In genomic region chr5:24604656-24605100, GRCm38 (mm10) we compare ENCODE assay signal across 8 mouse cellular contexts. TPM values are rescaled to one million over a fixed set of nuclear protein-coding genes. Genes with fewer than 3 reads are reported as not detected.
DNase-seq lines count a peak whose midpoint lies in the region; ATAC-seq and TF ChIP-seq lines count a peak whose summit lies in the region.

No protein-coding gene starts in this region.

- 0% methylated on average over 37 of the region's 46 CpGs for WGBS in forebrain, embryonic 13.5 days
- WGBS in lung, embryonic 16.5 days: under 1% methylated on average over 46 of the region's 46 CpGs

- H3K27ac ChIP-seq in MEL (ENCODE audit: control insufficient read depth, low read depth, low read length): no peak overlapping the region
- H3K27ac ChIP-seq in forebrain, embryonic 13.5 days: peak overlapping the region; percentile 99
- H3K27ac ChIP-seq in layer of hippocampus, adult 2 months: peak overlapping the region; percentile 92
- H3K27ac ChIP-seq in lung, embryonic 16.5 days (ENCODE audit: low read length): peak overlapping the region; percentile 93

- H3K4me3 ChIP-seq in MEL (ENCODE audit: control insufficient read depth in 1 of 2, insufficient read depth in 1 of 2, low read depth in 2 of 2, low read length in 2 of 2): peak overlapping the region in 1 of 2 experiments; percentile 37; a peak in 2 of 4 replicates
- peak overlapping the region; percentile 64 for H3K4me3 ChIP-seq in forebrain, embryonic 13.5 days
- peak overlapping the region; percentile 58 for H3K4me3 ChIP-seq in layer of hippocampus, adult 2 months
- peak overlapping the region; percentile 71 for H3K4me3 ChIP-seq in lung, embryonic 16.5 days (ENCODE audit: low read length)

- TF ChIP-seq CTCF in MEL (IDR thresholded peaks at IDR 0.05 in 2 of 3, conservative IDR thresholded peaks at IDR 0.05 in 1 of 3; ENCODE audit: control insufficient read depth in 1 of 3, insufficient read depth in 1 of 3, low read depth in 2 of 3, low read length in 3 of 3, poor library complexity in 1 of 3, severe bottlenecking in 1 of 3): 0 out of 6 replicates have a peak, but pooled peaks of 1 of the 3 experiments have one; percentile 0
- peak; percentile 52 for TF ChIP-seq CTCF in layer of hippocampus, adult 2 months (conservative IDR thresholded peaks at IDR 0.05)

- no peaks in the 10 kb centered on the region for H3K36me3 ChIP-seq in MEL (ENCODE audit: control insufficient read depth in 1 of 2, insufficient read depth in 2 of 2, low read length in 2 of 2)
- no peaks in the 10 kb centered on the region for H3K36me3 ChIP-seq in forebrain, embryonic 13.5 days (ENCODE audit: poor library complexity, severe bottlenecking)
- no peaks in the 10 kb centered on the region for H3K36me3 ChIP-seq in lung, embryonic 16.5 days (ENCODE audit: control insufficient read depth, insufficient read depth, low read length)

- DNase-seq in MEL (ENCODE audit: low read depth, low spot score): no peak
- DNase-seq in heart, postnatal 14 days: peak; percentile 93
- DNase-seq in layer of hippocampus, adult 2 months (ENCODE audit: low spot score in 2 of 2): peak; percentile 73 to 78
- peak; percentile 96 for DNase-seq in retina, postnatal 1 day
- DNase-seq in thymus, postnatal 0 days (ENCODE audit: low spot score): no peak

- no peak for TF ChIP-seq POLR2A in MEL (IDR thresholded peaks at IDR 0.05; ENCODE audit: control insufficient read depth in 1 of 2, insufficient read depth in 1 of 2, low read depth in 1 of 2, low read length in 2 of 2, poor library complexity in 1 of 2)

- intact Hi-C loops in heart, postnatal 14 days (cut with DNase I): no loop called here

- ATAC-seq in cerebellum, adult (ENCODE audit: insufficient number of reproducible peaks, low FRiP score, low TSS enrichment): peak; percentile 67
- peak; percentile 71 for ATAC-seq in forebrain, embryonic 13.5 days
- ATAC-seq in lung, embryonic 16.5 days (ENCODE audit: low read depth): peak; percentile 81

- H3K9me3 ChIP-seq in MEL (replicated peaks; ENCODE audit: insufficient read depth, low read length): no peaks in the 10 kb centered on the region
- no peaks in the 10 kb centered on the region for H3K9me3 ChIP-seq in forebrain, embryonic 13.5 days (replicated peaks)
- no peaks in the 10 kb centered on the region for H3K9me3 ChIP-seq in lung, embryonic 16.5 days (ENCODE audit: control insufficient read depth, low read length)

- H3K4me1 ChIP-seq in MEL (ENCODE audit: control insufficient read depth in 1 of 2, insufficient read depth in 2 of 2, low read length in 2 of 2): peaks cover 0 to 2% of the 10 kb centered on the region in 2 experiments; a peak in 1 of 4 replicates
- H3K4me1 ChIP-seq in forebrain, embryonic 13.5 days: peaks cover 79% of the 10 kb centered on the region
- H3K4me1 ChIP-seq in lung, embryonic 16.5 days (replicated peaks; ENCODE audit: control insufficient read depth, insufficient read depth, low read length): peaks cover 41% of the 10 kb centered on the region

- H3K27me3 ChIP-seq in MEL (ENCODE audit: control insufficient read depth in 1 of 2, insufficient read depth in 2 of 2, low read length in 2 of 2): peaks cover 47 to 72% of the 10 kb centered on the region in 2 experiments
- no peaks in the 10 kb centered on the region for H3K27me3 ChIP-seq in forebrain, embryonic 13.5 days
- H3K27me3 ChIP-seq in lung, embryonic 16.5 days (ENCODE audit: control insufficient read depth, insufficient read depth, low read depth, low read length): no peaks in the 10 kb centered on the region

- H3K79me2 ChIP-seq in MEL (ENCODE audit: control insufficient read depth, insufficient read depth, low read length, poor library complexity): no peaks in the 10 kb centered on the region; the same call in 1 of the 2 replicates

- H3K4me2 ChIP-seq in forebrain, embryonic 13.5 days: peak overlapping the region; percentile 95
- peak overlapping the region; percentile 52 for H3K4me2 ChIP-seq in lung, embryonic 16.5 days (ENCODE audit: low read depth, low read length)

- peak overlapping the region; percentile 44 for H3K9ac ChIP-seq in MEL (ENCODE audit: control insufficient read depth, low read depth, low read length, poor library complexity, severe bottlenecking)
- peak overlapping the region; percentile 95 for H3K9ac ChIP-seq in forebrain, embryonic 13.5 days
- H3K9ac ChIP-seq in lung, embryonic 16.5 days (ENCODE audit: low read length): peak overlapping the region; percentile 85

- TF ChIP-seq EP300 in MEL (IDR thresholded peaks at IDR 0.05; ENCODE audit: low read depth in 1 of 2, low read length in 2 of 2): no peak

- TF ChIP-seq RAD21 in MEL (IDR thresholded peaks at IDR 0.05; ENCODE audit: low read depth, low read length): no peak

TF ChIP-seq in MEL, 35 proteins besides CTCF, POLR2A, EP300 and RAD21:
- no peak for TF ChIP-seq UBTF (IDR thresholded peaks at IDR 0.05; ENCODE audit: borderline replicate concordance, insufficient read depth, low read depth, low read length)
- TF ChIP-seq MAFK (IDR thresholded peaks at IDR 0.05; ENCODE audit: borderline replicate concordance, low read depth, low read length): no peak
- peak; percentile 39; the same call in 1 of the 2 replicates for TF ChIP-seq NRF1 (IDR thresholded peaks at IDR 0.05; ENCODE audit: insufficient read depth, low read depth, low read length, poor library complexity, severe bottlenecking)
- TF ChIP-seq POLR2AphosphoS2 (IDR thresholded peaks at IDR 0.05; ENCODE audit: low read length): no peak
- no peak for TF ChIP-seq GABPA (IDR thresholded peaks at IDR 0.05; ENCODE audit: low read depth, low read length)
- no peak for TF ChIP-seq ZNF384 (IDR thresholded peaks at IDR 0.05; ENCODE audit: low read depth, low read length)

RNA-seq across cellular contexts. Expression of gene Chpf2, which starts 18.1 kb away (rescaled TPM):
- total RNA-seq in MEL (2012; rRNA removed): 37.1 and 37.9 TPM in 2 replicates
- 10 to 100 TPM in 1 of 2 experiments, not detected in 1; 39.7 TPM for polyA plus RNA-seq in MEL (2012; ENCODE audit: insufficient read depth in 1 of 2, insufficient read length in 2 of 2, low read depth in 1 of 2, low replicate concordance in 2 of 2, missing spikeins in 1 of 2)
- polyA plus RNA-seq in forebrain, embryonic 13.5 days (2015; fragmentation: Nextera tagmentation; extraction: Ambion mirVana): 15.0 and 17.2 TPM in 2 replicates
- 10 to 100 TPM; 12.4 to 14.3 TPM for total RNA-seq in heart, postnatal 14 days (2021)
- 10 to 100 TPM; 63.6 to 66.7 TPM for total RNA-seq in layer of hippocampus, adult 2 months (2021)
- 19.4 and 20.2 TPM in 2 replicates for polyA plus RNA-seq in lung, embryonic 16.5 days (2015; fragmentation: Nextera tagmentation; extraction: Ambion mirVana)
- 16.8 and 18.5 TPM in 2 replicates for polyA plus RNA-seq in thymus, postnatal 0 days (2015; fragmentation: Nextera tagmentation; extraction: Ambion mirVana)

RNA-seq across cellular contexts. Expression of gene Smarcd3, which starts 19.5 kb away (rescaled TPM):
- 2.1 and 2.7 TPM in 2 replicates for total RNA-seq in MEL (2012; rRNA removed)
- 10 to 100 TPM in 1 of 2 experiments, not detected in 1; 16.5 TPM for polyA plus RNA-seq in MEL (2012; ENCODE audit: insufficient read depth in 1 of 2, insufficient read length in 2 of 2, low read depth in 1 of 2, low replicate concordance in 2 of 2, missing spikeins in 1 of 2)
- polyA plus RNA-seq in forebrain, embryonic 13.5 days (2015; fragmentation: Nextera tagmentation; extraction: Ambion mirVana): 111 and 114 TPM in 2 replicates
- 10 to 100 TPM; 59.2 to 60.7 TPM for total RNA-seq in heart, postnatal 14 days (2021)
- 10 to 100 TPM; 88.7 to 90.9 TPM for total RNA-seq in layer of hippocampus, adult 2 months (2021)
- 21.1 and 22.2 TPM in 2 replicates for polyA plus RNA-seq in lung, embryonic 16.5 days (2015; fragmentation: Nextera tagmentation; extraction: Ambion mirVana)
- polyA plus RNA-seq in thymus, postnatal 0 days (2015; fragmentation: Nextera tagmentation; extraction: Ambion mirVana): 2.0 and 2.5 TPM in 2 replicates

RNA-seq across cellular contexts. Expression of gene Abcf2, which starts 27.4 kb away (rescaled TPM):
- total RNA-seq in MEL (2012; rRNA removed): 228 and 257 TPM in 2 replicates
- 100 to 1,000 TPM in 1 of 2 experiments, not detected in 1; 244 TPM for polyA plus RNA-seq in MEL (2012; ENCODE audit: insufficient read depth in 1 of 2, insufficient read length in 2 of 2, low read depth in 1 of 2, low replicate concordance in 2 of 2, missing spikeins in 1 of 2)
- polyA plus RNA-seq in forebrain, embryonic 13.5 days (2015; fragmentation: Nextera tagmentation; extraction: Ambion mirVana): 117 and 124 TPM in 2 replicates
- 10 to 100 TPM; 44.0 to 45.7 TPM for total RNA-seq in heart, postnatal 14 days (2021)
- 10 to 100 TPM; 75.9 to 81.4 TPM for total RNA-seq in layer of hippocampus, adult 2 months (2021)
- 88.9 and 93.4 TPM in 2 replicates for polyA plus RNA-seq in lung, embryonic 16.5 days (2015; fragmentation: Nextera tagmentation; extraction: Ambion mirVana)
- polyA plus RNA-seq in thymus, postnatal 0 days (2015; fragmentation: Nextera tagmentation; extraction: Ambion mirVana): 119 and 121 TPM in 2 replicates

RNA-seq across cellular contexts. Expression of gene 4931409K22Rik, which starts 48.1 kb away (rescaled TPM):
- not detected in 2 replicates for total RNA-seq in MEL (2012; rRNA removed)
- polyA plus RNA-seq in MEL (2012; ENCODE audit: insufficient read depth in 1 of 2, insufficient read length in 2 of 2, low read depth in 1 of 2, low replicate concordance in 2 of 2, missing spikeins in 1 of 2): not detected
- 0.62 TPM in 2 replicates for polyA plus RNA-seq in forebrain, embryonic 13.5 days (2015; fragmentation: Nextera tagmentation; extraction: Ambion mirVana)
- not detected for total RNA-seq in heart, postnatal 14 days (2021)
- not detected for total RNA-seq in layer of hippocampus, adult 2 months (2021)
- 0.14 TPM in 1 of 2 replicates, not detected in the other for polyA plus RNA-seq in lung, embryonic 16.5 days (2015; fragmentation: Nextera tagmentation; extraction: Ambion mirVana)
- polyA plus RNA-seq in thymus, postnatal 0 days (2015; fragmentation: Nextera tagmentation; extraction: Ambion mirVana): not detected in 2 replicates

Comparison
In these comparisons a context has a peak if more than half of its experiments do, and no peak if none do; other contexts are left out.
1. DNase-seq: peak in heart, postnatal 14 days (2 of 2), layer of hippocampus, adult 2 months (2 of 2) and retina, postnatal 1 day (single experiment); none in MEL (single experiment) and thymus, postnatal 0 days (single experiment).
2. H3K9ac ChIP-seq: peak in every context shown above with its lines; median percentile 95 in forebrain, embryonic 13.5 days; 85 in lung, embryonic 16.5 days; 44 in MEL.
3. Peak in every context shown above with its lines, with median percentiles within 50 percentile points of each other: ATAC-seq.